Mouse (Mus musculus): ENCODE results near the gene Veph1.

GRCm38 (mm10) chr3:66050092-66050886 is 246.3 kb downstream of the Veph1 start:
- TF ChIP-seq CHD2 (IDR thresholded peaks at IDR 0.05; ENCODE audit: low read depth, low read length) (no peak), MAFK (IDR thresholded peaks at IDR 0.05; ENCODE audit: insufficient read depth, low read depth, low read length) (no peak), HCFC1 (IDR thresholded peaks at IDR 0.05; ENCODE audit: borderline replicate concordance, insufficient read depth, low read length) (no peak), ZC3H11A (IDR thresholded peaks at IDR 0.05; ENCODE audit: borderline replicate concordance, low read depth, low read length) (no peak)
